In the genomic region with DNA sequence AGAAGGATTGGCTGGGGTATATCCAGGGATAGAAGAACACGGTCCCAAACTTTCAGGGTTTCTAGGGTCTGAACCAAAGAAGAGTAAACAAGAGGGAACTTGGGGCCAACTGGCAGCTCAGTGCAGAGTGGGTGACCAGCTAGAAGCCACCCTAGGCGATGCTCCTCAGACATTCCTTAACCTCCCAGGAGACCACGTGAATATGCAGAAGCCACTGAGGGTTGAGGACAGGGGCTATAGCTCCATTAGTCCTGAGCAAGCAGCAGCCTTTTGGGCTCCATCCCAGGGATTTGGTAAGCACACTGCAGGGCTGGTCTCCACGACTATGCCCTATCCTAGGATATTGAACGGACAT, we compare ENCODE assay signal across 8 mouse cellular contexts. TPM values are rescaled to one million over a fixed set of nuclear protein-coding genes. Genes with fewer than 3 reads are reported as not detected.
A peak's percentile ranks its signal among the peaks of the same experiment; 100 is the strongest.
DNase-seq lines count a peak whose midpoint lies in the region; ATAC-seq and TF ChIP-seq lines count a peak whose summit lies in the region.

No protein-coding gene starts in this region.

- peak overlapping the region; percentile 86 for H3K27ac ChIP-seq in heart, embryonic 11.5 days (ENCODE audit: low read depth, low read length)
- H3K27ac ChIP-seq in spleen, adult 2 months (ENCODE audit: insufficient read depth, low read length): peak overlapping the region; percentile 13; the same call in 1 of the 2 replicates
- H3K27ac ChIP-seq in limb, embryonic 10.5 days: peak overlapping the region; percentile 43; the same call in 1 of the 2 replicates
- peak overlapping the region; percentile 91 for H3K27ac ChIP-seq in stomach, postnatal 0 days (replicated peaks)

- peak overlapping the region; percentile 83 for H3K9ac ChIP-seq in heart, embryonic 11.5 days (ENCODE audit: low read depth, low read length)
- peak overlapping the region; percentile 69 for H3K9ac ChIP-seq in stomach, postnatal 0 days (ENCODE audit: low read length)

- H3K4me2 ChIP-seq in heart, embryonic 11.5 days: peak overlapping the region; percentile 79
- peak overlapping the region; percentile 81 for H3K4me2 ChIP-seq in stomach, postnatal 0 days (replicated peaks; ENCODE audit: low read depth)

- no peak for TF ChIP-seq POLR2A in spleen, adult 2 months (IDR thresholded peaks at IDR 0.05; ENCODE audit: low read depth, low read length)

- ATAC-seq in heart, embryonic 11.5 days (replicated peaks; ENCODE audit: insufficient number of reproducible peaks, low FRiP score, low TSS enrichment): no peak
- peak; percentile 4 for ATAC-seq in stomach, postnatal 0 days (ENCODE audit: low FRiP score, low TSS enrichment)

- H3K9me3 ChIP-seq in heart, embryonic 11.5 days (replicated peaks; ENCODE audit: control insufficient read depth, low read length): no peaks in the 10 kb centered on the region
- no peaks in the 10 kb centered on the region for H3K9me3 ChIP-seq in limb, embryonic 10.5 days (replicated peaks)
- H3K9me3 ChIP-seq in stomach, postnatal 0 days (ENCODE audit: control insufficient read depth, low read length): no peaks in the 10 kb centered on the region

- TF ChIP-seq EP300 in stomach, postnatal 0 days (optimal IDR thresholded peaks at IDR 0.05): peak; percentile 13

- peaks cover 88% of the 10 kb centered on the region for H3K4me1 ChIP-seq in heart, embryonic 11.5 days (ENCODE audit: control insufficient read depth, insufficient read depth, low read length)
- H3K4me1 ChIP-seq in spleen, adult 2 months (ENCODE audit: control insufficient read depth, insufficient read depth, insufficient read length): peaks cover 35% of the 10 kb centered on the region
- peaks cover 77% of the 10 kb centered on the region for H3K4me1 ChIP-seq in limb, embryonic 10.5 days
- H3K4me1 ChIP-seq in stomach, postnatal 0 days (replicated peaks; ENCODE audit: control insufficient read depth, insufficient read depth): peaks cover 43% of the 10 kb centered on the region

- H3K36me3 ChIP-seq in heart, embryonic 11.5 days (ENCODE audit: control insufficient read depth, insufficient read depth, low read length): no peaks in the 10 kb centered on the region
- H3K36me3 ChIP-seq in spleen, adult 2 months (ENCODE audit: control insufficient read depth, insufficient read depth, low read length): no peaks in the 10 kb centered on the region
- peaks cover 7% of the 10 kb centered on the region for H3K36me3 ChIP-seq in limb, embryonic 10.5 days
- 0 out of 2 replicates have a peak, but pooled peaks cover 2% of the 10 kb centered on the region for H3K36me3 ChIP-seq in stomach, postnatal 0 days (ENCODE audit: control insufficient read depth, insufficient read depth, low read length)

- H3K4me3 ChIP-seq in heart, embryonic 11.5 days (ENCODE audit: low read depth, low read length): peak overlapping the region; percentile 66
- no peak overlapping the region for H3K4me3 ChIP-seq in spleen, adult 2 months (ENCODE audit: extremely low read depth, insufficient read depth, insufficient read length)
- H3K4me3 ChIP-seq in limb, embryonic 10.5 days: no peak overlapping the region
- H3K4me3 ChIP-seq in stomach, postnatal 0 days (ENCODE audit: low read depth, low read length): peak overlapping the region; percentile 51

- TF ChIP-seq CTCF in spleen, adult 2 months (IDR thresholded peaks at IDR 0.05; ENCODE audit: extremely low read depth, insufficient read depth, insufficient read length, insufficient replicate concordance): no peak
- no peak for TF ChIP-seq CTCF in stomach, postnatal 0 days (IDR thresholded peaks at IDR 0.05; ENCODE audit: low read depth)

- 27% methylated on average over 5 of the region's 5 CpGs for WGBS in heart, embryonic 11.5 days (ENCODE audit: insufficient replicate concordance)
- WGBS in spleen, adult 2 months: 69% methylated on average over 5 of the region's 5 CpGs
- 54% methylated on average over 5 of the region's 5 CpGs for WGBS in limb, embryonic 10.5 days
- 13% methylated on average over 5 of the region's 5 CpGs for WGBS in stomach, postnatal 0 days

- H3K27me3 ChIP-seq in heart, embryonic 11.5 days (ENCODE audit: control insufficient read depth, insufficient read depth, low read length): no peaks in the 10 kb centered on the region
- no peaks in the 10 kb centered on the region for H3K27me3 ChIP-seq in spleen, adult 2 months (ENCODE audit: control insufficient read depth, insufficient read depth, low read length)
- no peaks in the 10 kb centered on the region for H3K27me3 ChIP-seq in limb, embryonic 10.5 days (ENCODE audit: low read depth, poor library complexity, severe bottlenecking)
- no peaks in the 10 kb centered on the region for H3K27me3 ChIP-seq in stomach, postnatal 0 days (ENCODE audit: control insufficient read depth, insufficient read depth, low read length)

- intact Hi-C loops in heart, postnatal 36 days (cut with DNase I): loop anchor here (5.0 kb wide), 2 partner anchors 215 to 235 kb away; a partner anchor contains a TSS

- DNase-seq in heart, postnatal 36 days: no peak
- DNase-seq in spleen, adult 2 months (ENCODE audit: low read depth in 1 of 2, low spot score in 2 of 2): no peak
- DNase-seq in spleen, postnatal 4 days (ENCODE audit: low spot score in 2 of 2): no peak
- peak; percentile 27 for DNase-seq in limb, embryonic 10.5 days (ENCODE audit: low spot score)
- no peak for DNase-seq in stomach, postnatal 0 days (ENCODE audit: low spot score)
- no peak for DNase-seq in thymus, adult 18-20 months
- no peak for DNase-seq in T-cell, adult 2 months (ENCODE audit: low spot score)

RNA-seq across cellular contexts. Expression of a gene that starts 13.1 kb away (rescaled TPM):
- 42.8 and 45.3 TPM in 2 replicates for polyA plus RNA-seq in heart, embryonic 11.5 days (2014; fragmentation: Nextera tagmentation; extraction: Ambion mirVana)
- total RNA-seq in heart, postnatal 36 days (2021): 100 to 1,000 TPM; 141 to 143 TPM
- polyA plus RNA-seq in spleen, adult 2 months (2012; rRNA removed): 71.9 and 97.7 TPM in 2 replicates
- 36.4 and 50.2 TPM in 2 replicates for polyA plus RNA-seq in limb, embryonic 10.5 days (2016; fragmentation: Nextera tagmentation; extraction: Ambion mirVana)
- 33.8 and 43.3 TPM in 2 replicates for polyA plus RNA-seq in stomach, postnatal 0 days (2015; fragmentation: Nextera tagmentation; extraction: Ambion mirVana)

RNA-seq across cellular contexts. Expression of a gene that starts 27.4 kb away (rescaled TPM):
- polyA plus RNA-seq in heart, embryonic 11.5 days (2014; fragmentation: Nextera tagmentation; extraction: Ambion mirVana): 27.9 and 28.7 TPM in 2 replicates
- total RNA-seq in heart, postnatal 36 days (2021): 10 to 100 TPM; 45.1 to 47.3 TPM
- 63.9 and 72.3 TPM in 2 replicates for polyA plus RNA-seq in spleen, adult 2 months (2012; rRNA removed)
- 41.4 and 41.6 TPM in 2 replicates for polyA plus RNA-seq in limb, embryonic 10.5 days (2016; fragmentation: Nextera tagmentation; extraction: Ambion mirVana)
- 19.2 and 19.4 TPM in 2 replicates for polyA plus RNA-seq in stomach, postnatal 0 days (2015; fragmentation: Nextera tagmentation; extraction: Ambion mirVana)

RNA-seq across cellular contexts. Expression of a gene that starts 31.8 kb away (rescaled TPM):
- 61.3 and 64.3 TPM in 2 replicates for polyA plus RNA-seq in heart, embryonic 11.5 days (2014; fragmentation: Nextera tagmentation; extraction: Ambion mirVana)
- 10 to 100 TPM; 44.7 to 52.6 TPM for total RNA-seq in heart, postnatal 36 days (2021)
- 18.0 and 22.7 TPM in 2 replicates for polyA plus RNA-seq in spleen, adult 2 months (2012; rRNA removed)
- 125 and 146 TPM in 2 replicates for polyA plus RNA-seq in limb, embryonic 10.5 days (2016; fragmentation: Nextera tagmentation; extraction: Ambion mirVana)
- 70.0 and 99.4 TPM in 2 replicates for polyA plus RNA-seq in stomach, postnatal 0 days (2015; fragmentation: Nextera tagmentation; extraction: Ambion mirVana)

RNA-seq across cellular contexts. Expression of a gene that starts 31.8 kb away (rescaled TPM):
- polyA plus RNA-seq in heart, embryonic 11.5 days (2014; fragmentation: Nextera tagmentation; extraction: Ambion mirVana): 12.7 and 13.2 TPM in 2 replicates
- total RNA-seq in heart, postnatal 36 days (2021): under 1 TPM; 0.14 to 0.25 TPM
- polyA plus RNA-seq in spleen, adult 2 months (2012; rRNA removed): 1.9 and 4.5 TPM in 2 replicates
- 33.4 and 35.7 TPM in 2 replicates for polyA plus RNA-seq in limb, embryonic 10.5 days (2016; fragmentation: Nextera tagmentation; extraction: Ambion mirVana)
- polyA plus RNA-seq in stomach, postnatal 0 days (2015; fragmentation: Nextera tagmentation; extraction: Ambion mirVana): 2.2 and 2.7 TPM in 2 replicates

RNA-seq across cellular contexts. Expression of a gene that starts 51.7 kb away (rescaled TPM):
- polyA plus RNA-seq in heart, embryonic 11.5 days (2014; fragmentation: Nextera tagmentation; extraction: Ambion mirVana): 0.23 TPM in 1 of 2 replicates, not detected in the other
- 1 to 10 TPM in 1 of 2 experiments, under 1 TPM in 1; 0.73 to 1.1 TPM for total RNA-seq in heart, postnatal 36 days (2021)
- 0.13 and 0.19 TPM in 2 replicates for polyA plus RNA-seq in spleen, adult 2 months (2012; rRNA removed)
- 0.06 and 0.08 TPM in 2 replicates for polyA plus RNA-seq in limb, embryonic 10.5 days (2016; fragmentation: Nextera tagmentation; extraction: Ambion mirVana)
- 0.04 TPM in 1 of 2 replicates, not detected in the other for polyA plus RNA-seq in stomach, postnatal 0 days (2015; fragmentation: Nextera tagmentation; extraction: Ambion mirVana)

Comparison
In these comparisons a context has a peak if more than half of its experiments do, and no peak if none do; other contexts are left out.
1. H3K27ac ChIP-seq: peak in every context shown above with its lines; median percentile 91 in stomach, postnatal 0 days; 86 in heart, embryonic 11.5 days; 43 in limb, embryonic 10.5 days; 13 in spleen, adult 2 months.
2. H3K4me3 ChIP-seq: peak in heart, embryonic 11.5 days (single experiment) and stomach, postnatal 0 days (single experiment); none in spleen, adult 2 months (single experiment) and limb, embryonic 10.5 days (single experiment).